Mouse (Mus musculus) macrophage (primary cell): ENCODE measurements around the gene Il1rl2. TPM values are rescaled to one million over a fixed set of nuclear protein-coding genes. Genes with fewer than 3 reads are reported as not detected.

Source experiments
- H3K27ac ChIP-seq: fragments of 350-480 bp; formaldehyde crosslinking; 2 replicates; pipeline ENCODE4 v1.9.0; 2021
- H3K36me3 ChIP-seq: fragments of 350-480 bp; formaldehyde crosslinking; 2 replicates; pipeline ENCODE4 v1.9.0; 2021; ENCODE audit errors: inconsistent target
- H3K4me3 ChIP-seq: fragments of 350-480 bp; formaldehyde crosslinking; 2 replicates; pipeline ENCODE4 v1.9.0; 2021; ENCODE audit errors: inconsistent target
- H3K79me2 ChIP-seq: fragments of 350-480 bp; formaldehyde crosslinking; 2 replicates; pipeline ENCODE4 v1.9.0; 2021; ENCODE audit errors: inconsistent target
- WGBS: methylation state at CpG from one replicate; pipeline ENCODE4 v1.1.7; 2026; ENCODE audit warnings: inconsistent platforms; ENCODE audit not compliant: missing documents; 5-methylcytosine and 5-hydroxymethylcytosine counted together
- polyA plus RNA-seq: library from polyadenylated mRNA; stranded (reverse); fragments of 250-400 nt; gene quantifications from 3 replicates; pipeline ENCODE4 v1.2.4, GENCODE M21; 2018; ENCODE audit warnings: inconsistent platforms

Il1rl2 gene
- polyA plus RNA-seq, 1 experiment from 2014 or later, result 2.9 TPM

- H3K4me3 ChIP-seq, result no peak overlapping the region
- no peaks in the 10 kb centered on the region for H3K79me2 ChIP-seq
- H3K27ac ChIP-seq, result no peak overlapping the region
- no peaks in the 10 kb centered on the region for H3K36me3 ChIP-seq
- WGBS, result 100% methylated on average over 4 of the region's 4 CpGs
Measured at GRCm38 (mm10) chr1:40352158-40352903, 27.9 kb downstream of the Il1rl2 start.

GRCm38 (mm10) chr1:40352904-40353286, 28.5 kb downstream of the Il1rl2 start:
- 79% methylated on average over 2 of the region's 2 CpGs for WGBS
- Histone ChIP-seq H3K36me3 (no peaks in the 10 kb centered on the region), H3K79me2 (no peaks in the 10 kb centered on the region), H3K4me3 (no peak overlapping the region), H3K27ac (no peak overlapping the region)

GRCm38 (mm10) chr1:40354665-40355064, 30.3 kb downstream of the Il1rl2 start:
- WGBS, result 57% methylated on average over 3 of the region's 3 CpGs
- Histone ChIP-seq H3K4me3 (no peak overlapping the region), H3K27ac (no peak overlapping the region), H3K36me3 (no peaks in the 10 kb centered on the region), H3K79me2 (no peaks in the 10 kb centered on the region)

- WGBS, result 70% methylated on average over 4 of the region's 4 CpGs
- Histone ChIP-seq H3K79me2 (no peaks in the 10 kb centered on the region), H3K27ac (no peak overlapping the region), H3K4me3 (no peak overlapping the region), H3K36me3 (no peaks in the 10 kb centered on the region)
Measured at GRCm38 (mm10) chr1:40355431-40355843, 31.0 kb downstream of the Il1rl2 start.

GRCm38 (mm10) chr1:40355904-40356521, 31.6 kb downstream of the Il1rl2 start:
- Histone ChIP-seq H3K36me3 (no peaks in the 10 kb centered on the region), H3K79me2 (no peaks in the 10 kb centered on the region), H3K27ac (no peak overlapping the region), H3K4me3 (no peak overlapping the region)
- 4% methylated on average over 9 of the region's 10 CpGs for WGBS

- no peak overlapping the region for H3K27ac ChIP-seq
- H3K36me3 ChIP-seq, result no peaks in the 10 kb centered on the region
- no peak overlapping the region for H3K4me3 ChIP-seq
- 88% methylated on average over 2 of the region's 2 CpGs for WGBS
- no peaks in the 10 kb centered on the region for H3K79me2 ChIP-seq
Measured at GRCm38 (mm10) chr1:40357921-40358320, 33.5 kb downstream of the Il1rl2 start.

GRCm38 (mm10) chr1:40358351-40358750, 33.9 kb downstream of the Il1rl2 start:
- no peaks in the 10 kb centered on the region for H3K79me2 ChIP-seq
- no peak overlapping the region for H3K4me3 ChIP-seq
- no peak overlapping the region for H3K27ac ChIP-seq
- H3K36me3 ChIP-seq, result no peaks in the 10 kb centered on the region
- 96% methylated on average over 2 of the region's 2 CpGs for WGBS

GRCm38 (mm10) chr1:40358771-40359181, 34.4 kb downstream of the Il1rl2 start:
- H3K79me2 ChIP-seq, result no peaks in the 10 kb centered on the region
- no peak overlapping the region for H3K4me3 ChIP-seq
- 78% methylated on average over 4 of the region's 4 CpGs for WGBS
- no peaks in the 10 kb centered on the region for H3K36me3 ChIP-seq
- H3K27ac ChIP-seq, result no peak overlapping the region

GRCm38 (mm10) chr1:40359731-40360130, 35.3 kb downstream of the Il1rl2 start:
- H3K4me3 ChIP-seq, result no peak overlapping the region
- no peaks in the 10 kb centered on the region for H3K79me2 ChIP-seq
- 43% methylated on average over 2 of the region's 2 CpGs for WGBS
- no peak overlapping the region for H3K27ac ChIP-seq
- H3K36me3 ChIP-seq, result no peaks in the 10 kb centered on the region

- WGBS, result 76% methylated on average over 7 of the region's 7 CpGs
- H3K79me2 ChIP-seq, result no peaks in the 10 kb centered on the region
- H3K36me3 ChIP-seq, result no peaks in the 10 kb centered on the region
- H3K4me3 ChIP-seq, result no peak overlapping the region
- H3K27ac ChIP-seq, result no peak overlapping the region
Measured at GRCm38 (mm10) chr1:40360969-40361368, 36.6 kb downstream of the Il1rl2 start.

- no peak overlapping the region for H3K4me3 ChIP-seq
- H3K36me3 ChIP-seq, result no peaks in the 10 kb centered on the region
- H3K79me2 ChIP-seq, result no peaks in the 10 kb centered on the region
- no peak overlapping the region for H3K27ac ChIP-seq
- 73% methylated on average over 1 of the region's 1 CpGs for WGBS
Measured at GRCm38 (mm10) chr1:40361596-40361995, 37.2 kb downstream of the Il1rl2 start.

- H3K4me3 ChIP-seq, result no peak overlapping the region
- H3K79me2 ChIP-seq, result no peaks in the 10 kb centered on the region
- no peak overlapping the region for H3K27ac ChIP-seq
- WGBS, result 93% methylated on average over 11 of the region's 11 CpGs
- H3K36me3 ChIP-seq, result no peaks in the 10 kb centered on the region
Measured at GRCm38 (mm10) chr1:40362784-40363183, 38.4 kb downstream of the Il1rl2 start.

GRCm38 (mm10) chr1:40372951-40373350, 48.5 kb downstream of the Il1rl2 start:
- H3K36me3 ChIP-seq, result no peaks in the 10 kb centered on the region
- H3K27ac ChIP-seq, result no peak overlapping the region
- no peak overlapping the region for H3K4me3 ChIP-seq
- 98% methylated on average over 3 of the region's 3 CpGs for WGBS
- no peaks in the 10 kb centered on the region for H3K79me2 ChIP-seq

GRCm38 (mm10) chr1:40375148-40375547, 50.7 kb downstream of the Il1rl2 start:
- Histone ChIP-seq H3K4me3 (no peak overlapping the region), H3K36me3 (no peaks in the 10 kb centered on the region)
- WGBS, result 92% methylated on average over 4 of the region's 4 CpGs

GRCm38 (mm10) chr1:40376745-40377144, 52.3 kb downstream of the Il1rl2 start:
- Histone ChIP-seq H3K79me2 (no peaks in the 10 kb centered on the region), H3K27ac (no peak overlapping the region), H3K4me3 (no peak overlapping the region), H3K36me3 (no peaks in the 10 kb centered on the region)
- WGBS, result 91% methylated on average over 7 of the region's 7 CpGs

More at GRCm38 (mm10) chr1:40375148-40375547, 50.7 kb downstream of the Il1rl2 start:
- Histone ChIP-seq H3K27ac (no peak overlapping the region), H3K79me2 (no peaks in the 10 kb centered on the region)
